Mouse (Mus musculus) ES-E14 (cell line): ENCODE results near the gene Odf4.

Experiments
- CHD2 ChIP-seq: IDR thresholded peaks from 2 replicates; pipeline ENCODE4 v1.6.1; 2014; ENCODE audit warnings: mild to moderate bottlenecking, low read depth, low read length, inconsistent platforms
- HCFC1 ChIP-seq: IDR thresholded peaks from 2 replicates; pipeline ENCODE4 v1.6.1; 2012; ENCODE audit warnings: low read length, inconsistent platforms, borderline replicate concordance; ENCODE audit not compliant: insufficient read depth
- MAFK ChIP-seq: IDR thresholded peaks from 2 replicates; pipeline ENCODE4 v1.6.1; 2014; ENCODE audit warnings: mild to moderate bottlenecking, low read depth, low read length, inconsistent platforms; ENCODE audit not compliant: insufficient read depth

DNA sequence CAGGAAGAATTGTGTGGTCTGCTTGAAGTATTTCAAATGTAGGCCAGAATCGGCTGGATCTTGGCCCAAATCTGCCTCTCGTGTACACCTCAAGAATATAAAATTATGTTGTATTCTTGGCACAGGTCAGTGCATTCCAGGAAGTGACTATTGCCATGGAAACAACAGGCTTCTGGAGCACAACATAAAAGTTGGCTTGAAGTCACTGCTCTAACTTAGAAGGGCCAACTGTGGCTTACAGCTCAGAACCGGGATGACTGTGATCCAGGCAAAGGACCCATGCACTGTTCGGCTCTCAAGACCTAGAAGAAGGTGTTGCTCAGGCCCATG lies 20.5 kb downstream of the Odf4 start:
- TF ChIP-seq HCFC1 (no peak), MAFK (no peak), CHD2 (no peak)
